Mouse (Mus musculus) stomach, embryonic 16.5 days (tissue): ENCODE results near the gene Jag1. TPM values are rescaled to one million over a fixed set of nuclear protein-coding genes. Genes with fewer than 3 reads are reported as not detected.

Experiments used
- ATAC-seq: fragments of 200-750 bp; cut with Nextera tagmentation; 2 replicates; pipeline ENCODE4 v1.8.0; 2017; ENCODE audit warnings: moderate number of reproducible peaks, moderate TSS enrichment; ENCODE audit not compliant: insufficient read depth, low FRiP score
- H3K27ac ChIP-seq: fragments of 300-500 bp; sonication (generic); 2 replicates; pipeline ENCODE4 v1.5.1; 2014; ENCODE audit warnings: low read length
- H3K27me3 ChIP-seq: fragments of 300-500 bp; sonication (generic); 2 replicates; pipeline ENCODE4 v1.6.1; 2014; ENCODE audit warnings: low read length, control low read depth, mixed read lengths; ENCODE audit not compliant: control insufficient read depth, insufficient read depth
- H3K36me3 ChIP-seq: fragments of 300-500 bp; sonication (generic); 2 replicates; pipeline ENCODE4 v1.6.1; 2014; ENCODE audit warnings: low read length; ENCODE audit not compliant: control insufficient read depth, insufficient read depth
- H3K4me1 ChIP-seq: fragments of 300-500 bp; sonication (generic); 2 replicates; pipeline ENCODE4 v1.6.1; 2014; ENCODE audit warnings: low read length, control low read depth, mixed read lengths; ENCODE audit not compliant: control insufficient read depth, insufficient read depth
- H3K4me2 ChIP-seq: fragments of 300-500 bp; sonication (generic); 2 replicates; pipeline ENCODE4 v1.6.1; 2014; ENCODE audit warnings: low read depth, low read length, mixed read lengths
- H3K4me3 ChIP-seq: fragments of 300-500 bp; sonication (generic); replicated peaks from 2 replicates; pipeline ENCODE4 v1.5.1; 2014; ENCODE audit warnings: mild to moderate bottlenecking, low read length
- H3K9ac ChIP-seq: fragments of 300-500 bp; sonication (generic); 2 replicates; pipeline ENCODE4 v1.6.1; 2014; ENCODE audit warnings: low read length
- H3K9me3 ChIP-seq: fragments of 300-500 bp; sonication (generic); replicated peaks from 2 replicates; pipeline ENCODE4 v1.6.1; 2016; ENCODE audit warnings: low read length, control low read depth; ENCODE audit not compliant: control insufficient read depth
- whole genome bisulfite sequencing: fragments of 180-500 bp; shearing (Covaris S2); extraction: QIAGEN DNeasy Blood & Tissue Kit; methylation state at CpG from one replicate; pipeline ENCODE4 v1.1.7; 2014; 5-methylcytosine and 5-hydroxymethylcytosine counted together
- polyA plus RNA-seq: library from polyadenylated mRNA; unstranded; fragments of >200 nt; fragmentation: Nextera tagmentation; extraction: Ambion mirVana; gene quantifications from 2 replicates; pipeline ENCODE4 v1.2.1, GENCODE M21; 2015

Gene Jag1
- polyA plus RNA-seq, 1 experiment from 2014 or later: 12.0 TPM

DNA sequence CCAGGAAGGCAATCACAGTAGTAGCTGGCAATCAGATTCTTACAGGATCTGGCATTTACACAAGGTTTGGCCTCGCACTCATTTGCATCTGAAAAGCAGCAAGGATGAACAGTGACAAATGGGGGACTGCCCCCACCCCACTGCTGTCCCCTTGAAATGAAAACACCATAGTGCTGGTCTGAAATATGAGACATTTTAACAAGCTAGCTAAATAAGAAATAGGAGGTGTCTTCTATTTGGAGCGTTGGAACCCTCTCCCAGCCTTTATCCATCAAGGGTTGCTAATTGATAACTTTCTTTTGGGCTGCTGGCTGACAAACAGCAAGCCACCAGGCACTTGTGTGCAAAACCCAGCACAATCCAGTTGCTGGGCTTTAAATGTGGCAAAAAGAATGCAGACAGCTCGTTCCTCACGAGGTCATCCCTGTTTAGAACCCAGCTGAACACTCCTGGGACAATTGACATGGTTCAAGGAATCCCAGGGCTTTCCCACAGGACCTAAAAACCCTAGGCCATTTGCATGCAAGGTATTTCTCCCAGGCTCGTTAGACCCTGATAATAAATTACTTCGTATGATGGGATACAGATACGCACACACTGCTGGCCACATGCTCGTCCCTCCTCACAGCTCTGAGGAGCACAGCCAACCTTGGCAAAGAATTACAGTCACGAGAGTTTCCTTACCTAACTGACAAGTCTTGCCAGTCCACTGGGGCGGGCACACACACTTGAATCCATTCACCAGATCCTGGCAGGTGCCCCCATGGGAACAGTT lies 23.7 kb downstream of the Jag1 start:
- no peak overlapping the region for H3K27ac ChIP-seq
- H3K36me3 ChIP-seq: peaks cover 17% of the 10 kb centered on the region; the same call in 1 of the 2 replicates
- no peak for ATAC-seq
- H3K4me3 ChIP-seq: no peak overlapping the region
- no peaks in the 10 kb centered on the region for H3K9me3 ChIP-seq
- WGBS: 62% methylated on average over 10 of the region's 10 CpGs
- H3K4me2 ChIP-seq: no peak overlapping the region
- no peaks in the 10 kb centered on the region for H3K27me3 ChIP-seq
- no peak overlapping the region for H3K9ac ChIP-seq
- peaks cover 9% of the 10 kb centered on the region for H3K4me1 ChIP-seq

DNA sequence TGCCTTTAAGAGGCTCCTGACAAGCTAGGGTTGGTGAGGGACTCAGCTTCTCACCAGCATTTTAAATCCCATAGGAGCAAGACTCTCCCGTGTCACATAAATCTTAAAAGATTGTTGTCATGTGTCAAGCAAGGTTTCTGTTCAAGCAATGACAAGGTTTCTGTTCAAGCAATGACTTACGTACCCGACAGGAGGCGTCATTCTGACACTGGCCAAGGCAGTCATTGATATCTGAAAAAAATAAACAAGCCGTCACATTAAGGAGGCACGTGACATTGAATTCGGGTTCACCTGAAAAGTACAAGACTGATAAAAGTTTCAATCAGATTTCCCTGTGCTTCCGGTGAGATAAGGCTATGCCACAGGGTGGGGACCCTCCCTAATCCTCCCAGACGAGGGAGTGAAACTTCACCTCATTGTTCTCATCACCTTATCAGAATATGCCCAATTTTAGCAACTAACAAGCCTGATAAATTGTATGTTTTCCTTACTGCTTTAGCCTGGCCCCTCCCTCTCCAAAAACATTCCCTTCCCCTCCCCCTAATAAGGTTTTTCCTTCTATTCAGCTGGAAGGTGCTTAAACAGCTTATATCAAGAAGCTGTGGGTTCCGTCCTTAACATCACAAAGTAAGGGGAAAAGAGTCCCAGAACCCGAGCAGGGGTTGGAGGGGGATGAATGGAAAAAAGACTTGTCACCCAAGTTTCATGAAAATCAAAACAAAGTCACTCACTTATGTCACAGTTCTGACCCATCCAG lies 24.5 kb downstream of the Jag1 start:
- Histone ChIP-seq H3K9me3 (no peaks in the 10 kb centered on the region), H3K4me1 (peaks cover under 1% of the 10 kb centered on the region; the same call in 1 of the 2 replicates), H3K36me3 (peaks cover 23% of the 10 kb centered on the region; the same call in 1 of the 2 replicates), H3K27ac (no peak overlapping the region), H3K4me2 (no peak overlapping the region), H3K27me3 (no peaks in the 10 kb centered on the region), H3K4me3 (no peak overlapping the region), H3K9ac (no peak overlapping the region)
- ATAC-seq: no peak
- 54% methylated on average over 11 of the region's 11 CpGs for WGBS

DNA sequence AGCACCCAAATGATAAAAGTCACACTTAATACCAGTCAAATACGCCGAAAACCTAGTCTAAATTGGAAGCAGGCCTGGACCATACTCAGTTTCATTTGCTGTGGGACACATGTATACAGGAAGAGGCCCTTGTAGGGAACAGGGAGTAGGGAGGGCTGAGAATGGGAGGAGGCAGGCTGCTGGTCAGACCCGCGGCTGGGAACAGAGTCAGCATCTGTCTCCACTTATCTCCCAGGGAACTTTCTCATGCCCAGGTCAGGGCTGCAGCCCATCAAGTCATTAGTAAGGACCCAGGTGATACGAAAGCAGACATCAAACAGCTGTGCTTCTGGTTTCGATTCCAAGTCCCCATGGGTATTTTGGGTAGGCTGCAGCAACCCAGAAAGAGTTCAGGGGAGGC lies 28.7 kb downstream of the Jag1 start:
- H3K4me2 ChIP-seq: no peak overlapping the region
- no peak overlapping the region for H3K27ac ChIP-seq
- 58% methylated on average over 6 of the region's 6 CpGs for WGBS
- H3K4me3 ChIP-seq: no peak overlapping the region
- no peaks in the 10 kb centered on the region for H3K4me1 ChIP-seq
- no peak overlapping the region for H3K9ac ChIP-seq
- no peaks in the 10 kb centered on the region for H3K9me3 ChIP-seq
- no peaks in the 10 kb centered on the region for H3K27me3 ChIP-seq
- peaks cover 45% of the 10 kb centered on the region for H3K36me3 ChIP-seq
- ATAC-seq: 0 out of 2 replicates have a peak, but pooled peaks have one; percentile 48

DNA sequence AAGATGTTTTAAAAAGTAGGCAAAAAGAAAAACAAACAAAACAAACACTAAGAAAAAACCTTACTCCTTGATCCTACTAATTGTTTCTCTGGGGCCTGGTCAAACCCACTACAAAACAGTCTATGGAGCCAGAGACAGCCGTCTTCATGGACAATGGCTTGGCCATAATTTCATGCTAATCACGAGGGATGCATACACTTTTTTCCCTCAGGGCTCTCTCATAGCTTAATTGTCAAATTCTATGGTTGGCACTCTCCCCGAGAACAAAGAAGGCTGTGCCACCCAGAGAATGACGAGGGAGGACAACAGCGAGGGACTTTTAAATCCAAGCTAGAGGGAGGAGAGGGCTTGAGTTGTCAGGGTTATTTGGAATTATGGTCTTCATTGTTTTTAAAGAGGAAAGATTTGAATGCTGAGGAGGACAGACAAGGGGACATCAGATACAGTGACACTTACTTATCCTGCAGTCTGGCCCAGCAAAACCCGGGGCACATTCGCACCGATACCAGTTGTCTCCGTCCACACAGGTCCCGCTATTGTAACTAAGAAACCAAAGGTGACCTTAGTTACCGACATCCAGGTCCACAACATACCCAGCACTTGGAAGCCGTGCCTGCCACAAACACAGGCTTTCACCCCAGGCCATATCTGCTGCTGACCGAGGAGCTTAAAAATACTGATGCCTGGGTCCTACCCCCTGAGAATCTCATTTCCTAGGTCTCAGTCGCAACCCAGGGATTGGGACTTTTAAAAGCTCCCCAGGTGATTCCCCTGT lies 29.6 kb downstream of the Jag1 start:
- no peak for ATAC-seq
- Histone ChIP-seq H3K27ac (no peak overlapping the region), H3K4me2 (no peak overlapping the region), H3K9me3 (no peaks in the 10 kb centered on the region), H3K4me1 (no peaks in the 10 kb centered on the region), H3K36me3 (peaks cover 45% of the 10 kb centered on the region), H3K4me3 (no peak overlapping the region), H3K27me3 (no peaks in the 10 kb centered on the region), H3K9ac (no peak overlapping the region)
- WGBS: 87% methylated on average over 14 of the region's 14 CpGs

DNA sequence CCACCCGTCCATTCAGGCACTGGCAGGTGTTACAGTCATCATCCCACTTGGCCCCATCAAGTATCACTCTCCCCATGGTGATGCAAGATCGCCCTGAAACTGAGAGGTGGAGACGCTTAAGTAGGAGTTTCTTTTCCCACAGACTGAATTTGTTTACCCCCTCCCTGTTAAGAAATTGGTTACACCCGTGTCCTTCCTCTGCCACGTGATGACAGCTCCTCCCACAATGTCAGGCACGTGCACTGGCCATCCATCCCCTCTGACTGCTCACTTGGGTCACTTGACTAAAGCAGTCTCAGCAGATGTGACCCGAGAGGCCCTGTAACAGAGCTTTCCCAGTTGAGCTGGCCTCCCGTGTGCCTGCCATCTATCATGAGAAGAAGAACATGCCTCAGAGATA lies 31.2 kb downstream of the Jag1 start:
- H3K9me3 ChIP-seq: no peaks in the 10 kb centered on the region
- H3K9ac ChIP-seq: no peak overlapping the region
- no peak overlapping the region for H3K27ac ChIP-seq
- no peak for ATAC-seq
- peaks cover 9% of the 10 kb centered on the region; the same call in 1 of the 2 replicates for H3K4me1 ChIP-seq
- H3K27me3 ChIP-seq: no peaks in the 10 kb centered on the region
- no peak overlapping the region for H3K4me3 ChIP-seq
- WGBS: 63% methylated on average over 8 of the region's 8 CpGs
- H3K36me3 ChIP-seq: peaks cover 37% of the 10 kb centered on the region
- no peak overlapping the region for H3K4me2 ChIP-seq

DNA sequence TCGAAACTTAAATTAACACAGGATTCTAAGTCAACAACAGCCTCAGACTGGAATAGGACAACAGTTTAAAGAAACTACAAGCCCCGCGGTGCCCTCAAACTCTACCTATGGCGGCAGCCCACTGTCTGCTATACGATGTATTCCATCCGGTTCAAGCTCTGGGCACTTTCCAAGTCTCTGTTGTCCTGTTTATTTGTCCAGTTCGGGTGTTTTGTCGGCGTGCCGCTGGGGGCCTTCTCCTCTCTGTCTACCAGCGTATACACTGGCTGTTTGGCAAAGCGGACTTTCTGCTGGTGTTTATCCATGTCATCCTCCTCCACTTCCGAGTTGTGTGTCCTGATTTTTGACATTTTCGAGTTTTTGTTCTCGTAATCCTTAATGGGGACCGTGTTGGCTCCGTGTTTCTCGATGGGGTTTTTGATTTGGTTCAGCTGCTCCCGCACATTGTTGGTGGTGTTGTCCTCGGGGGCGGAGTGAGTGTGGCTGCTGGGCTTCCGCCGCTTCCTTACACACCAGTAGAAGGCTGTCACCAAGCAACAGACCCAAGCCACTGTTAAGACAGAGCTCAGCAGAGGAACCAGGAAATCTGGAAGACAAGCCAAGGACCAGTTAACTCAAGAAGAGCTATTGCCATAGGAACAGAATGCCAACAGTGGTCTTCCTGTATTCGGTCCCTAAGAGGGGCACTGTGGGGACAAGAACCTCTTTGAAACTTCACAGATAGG lies 33.4 kb downstream of the Jag1 start:
- Histone ChIP-seq H3K9me3 (no peaks in the 10 kb centered on the region), H3K4me3 (no peak overlapping the region), H3K9ac (no peak overlapping the region), H3K27me3 (no peaks in the 10 kb centered on the region), H3K27ac (no peak overlapping the region), H3K4me1 (peaks cover 9% of the 10 kb centered on the region; the same call in 1 of the 2 replicates), H3K36me3 (peaks cover 37% of the 10 kb centered on the region), H3K4me2 (no peak overlapping the region)
- no peak for ATAC-seq
- 81% methylated on average over 24 of the region's 24 CpGs for WGBS

DNA sequence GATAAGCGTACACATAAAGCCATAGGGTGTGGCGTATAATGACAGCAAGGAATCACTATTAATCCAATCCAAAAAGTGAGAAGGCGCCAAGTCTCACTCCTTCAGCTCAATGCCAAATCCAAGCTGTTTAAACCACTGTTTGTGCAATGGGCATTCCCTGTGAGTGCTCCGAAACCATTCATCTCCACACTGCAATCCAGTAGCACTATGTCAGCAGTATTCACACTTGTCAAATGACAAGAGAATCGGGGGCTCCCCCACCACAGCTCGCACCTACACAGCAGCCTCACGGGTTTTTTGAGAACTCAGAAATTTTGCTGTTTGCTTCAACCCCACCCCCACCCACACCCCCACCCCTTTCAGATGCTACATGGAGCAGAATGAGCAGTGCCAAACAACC lies 35.4 kb downstream of the Jag1 start:
- ATAC-seq: no peak
- H3K9ac ChIP-seq: no peak overlapping the region
- no peak overlapping the region for H3K4me2 ChIP-seq
- H3K36me3 ChIP-seq: peaks cover 25% of the 10 kb centered on the region
- peaks cover 9% of the 10 kb centered on the region; the same call in 1 of the 2 replicates for H3K4me1 ChIP-seq
- H3K27me3 ChIP-seq: no peaks in the 10 kb centered on the region
- H3K27ac ChIP-seq: no peak overlapping the region
- 87% methylated on average over 7 of the region's 7 CpGs for WGBS
- H3K4me3 ChIP-seq: no peak overlapping the region
- no peaks in the 10 kb centered on the region for H3K9me3 ChIP-seq

DNA sequence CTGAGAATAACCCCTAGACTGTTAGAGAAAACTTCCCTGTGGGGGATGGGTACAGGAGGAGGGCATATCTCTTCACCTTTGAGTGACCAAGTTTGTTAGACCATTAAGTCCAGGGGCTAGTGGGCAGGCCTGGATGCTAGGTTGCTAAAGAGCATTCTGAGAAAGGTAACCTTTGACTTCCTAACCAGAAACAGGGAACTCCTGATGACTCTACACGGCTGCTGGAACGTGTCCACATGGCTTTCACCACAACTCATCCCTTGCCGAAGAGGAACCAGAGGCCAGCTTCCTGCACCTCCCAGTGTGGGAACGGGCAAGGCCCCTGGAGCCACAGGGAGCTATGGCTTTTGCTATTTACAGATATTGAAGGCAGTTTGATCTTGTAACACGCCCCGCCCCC lies 36.0 kb downstream of the Jag1 start:
- no peak overlapping the region for H3K9ac ChIP-seq
- no peak overlapping the region for H3K4me3 ChIP-seq
- no peaks in the 10 kb centered on the region for H3K9me3 ChIP-seq
- H3K27me3 ChIP-seq: no peaks in the 10 kb centered on the region
- H3K27ac ChIP-seq: no peak overlapping the region; the same call in 1 of the 2 replicates
- H3K36me3 ChIP-seq: peaks cover 20% of the 10 kb centered on the region
- H3K4me1 ChIP-seq: peaks cover 9% of the 10 kb centered on the region; the same call in 1 of the 2 replicates
- H3K4me2 ChIP-seq: no peak overlapping the region
- WGBS: 67% methylated on average over 6 of the region's 6 CpGs
- no peak for ATAC-seq
